Mouse (Mus musculus): Measurements from ENCODE around the gene Lmod2. TPM values are rescaled to one million over a fixed set of nuclear protein-coding genes. Genes with fewer than 3 reads are reported as not detected.
A peak's percentile ranks its signal among the peaks of the same experiment; 100 is the strongest.

Gene Lmod2
- polyA plus RNA-seq, 1 experiment: 1.8 TPM

DNA sequence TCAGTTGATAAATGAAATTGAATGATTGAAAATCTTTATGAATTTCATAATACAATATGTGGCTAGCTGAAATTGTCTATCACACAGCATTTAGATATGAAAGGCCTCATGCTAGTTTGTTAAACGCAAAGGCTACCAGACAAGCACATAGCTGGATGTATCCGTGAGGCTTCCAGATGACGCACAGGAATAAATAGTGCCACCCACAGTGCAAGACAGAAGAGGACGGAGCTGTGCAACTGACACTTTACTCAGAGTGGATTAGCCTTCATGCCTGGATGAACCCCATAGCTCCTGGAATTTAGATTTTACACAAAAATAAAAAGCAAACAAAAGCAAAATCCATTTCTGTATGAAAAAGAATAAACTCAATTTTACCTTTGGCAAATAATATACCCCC, 16.4 kb downstream of the Lmod2 start:
- H3K4me3 ChIP-seq (replicated peaks; ENCODE audit: control insufficient read depth, low read depth, low read length): no peak overlapping the region
- no peaks in the 10 kb centered on the region for H3K4me1 ChIP-seq (ENCODE audit: control insufficient read depth, insufficient read depth, low read length)
- TF ChIP-seq POLR2A (IDR thresholded peaks at IDR 0.05; ENCODE audit: borderline replicate concordance, control insufficient read depth, low read depth, low read length) (no peak), CTCF (IDR thresholded peaks at IDR 0.05; ENCODE audit: control insufficient read depth, insufficient read depth, low read length) (no peak)
- H3K27ac ChIP-seq (ENCODE audit: control insufficient read depth, insufficient read depth, low read depth, low read length, poor library complexity): no peak overlapping the region
- 93% methylated on average over 4 of the region's 4 CpGs for WGBS

DNA sequence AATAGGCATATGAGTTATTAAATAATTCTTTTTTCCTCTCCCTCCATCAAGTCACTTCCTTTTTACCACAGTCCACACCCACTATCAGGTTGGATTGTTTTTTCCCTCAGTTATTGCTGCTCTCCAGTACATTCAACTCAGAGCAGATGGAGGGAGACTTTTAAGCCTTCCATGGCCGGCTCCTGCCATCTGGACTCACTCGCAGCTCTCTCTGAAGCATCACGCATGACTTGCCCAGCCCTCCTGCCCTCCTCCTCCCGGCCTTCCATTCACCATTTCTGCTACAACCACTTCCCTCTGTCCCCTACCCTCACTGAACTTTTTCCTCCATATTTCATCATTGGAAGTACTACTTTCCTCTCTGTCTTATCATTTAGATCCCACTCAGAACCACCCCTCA, 19.2 kb downstream of the Lmod2 start:
- H3K4me3 ChIP-seq (replicated peaks; ENCODE audit: control insufficient read depth, low read depth, low read length): no peak overlapping the region
- TF ChIP-seq CTCF (IDR thresholded peaks at IDR 0.05; ENCODE audit: control insufficient read depth, insufficient read depth, low read length): no peak
- 86% methylated on average over 4 of the region's 4 CpGs for WGBS
- H3K4me1 ChIP-seq (ENCODE audit: control insufficient read depth, insufficient read depth, low read length): no peaks in the 10 kb centered on the region
- no peak overlapping the region for H3K27ac ChIP-seq (ENCODE audit: control insufficient read depth, insufficient read depth, low read depth, low read length, poor library complexity)

DNA sequence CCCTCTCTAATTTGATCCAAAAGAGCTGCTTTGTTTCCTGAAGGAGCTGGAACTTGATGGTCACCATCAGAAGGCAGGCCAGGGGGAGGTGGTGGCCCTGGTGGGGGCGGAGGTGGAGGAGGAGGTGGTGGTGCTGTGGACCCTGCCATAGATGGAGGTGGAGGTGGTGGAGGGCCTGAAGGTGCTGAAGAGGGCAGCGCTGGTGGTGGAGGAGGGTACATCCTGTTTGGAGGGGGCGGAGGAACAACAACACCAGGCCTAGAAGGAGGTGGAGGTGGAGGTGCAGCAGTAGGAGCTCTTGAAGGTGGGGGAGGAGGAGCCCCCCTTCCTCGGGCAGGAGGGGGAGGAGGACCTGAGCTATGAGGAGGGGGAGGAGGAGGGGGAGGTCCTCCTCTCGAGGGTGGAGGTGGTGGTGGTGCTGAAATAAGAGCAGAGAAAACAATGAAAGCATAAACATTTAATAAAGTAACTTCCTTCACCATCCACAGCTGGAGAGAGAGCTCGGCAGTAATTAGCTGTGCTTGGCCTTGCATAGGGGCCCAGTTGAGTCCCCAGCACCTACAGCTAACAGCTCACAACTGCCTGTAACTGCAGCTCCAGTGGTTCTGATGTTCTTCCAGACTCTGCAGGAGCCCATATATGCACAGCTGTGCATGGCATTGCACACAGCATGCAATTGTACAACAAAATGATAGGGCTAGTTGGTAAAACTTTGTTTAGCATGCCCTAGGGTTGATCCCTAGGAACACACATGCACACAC, 21.9 kb downstream of the Lmod2 start:
- H3K27ac ChIP-seq (ENCODE audit: control insufficient read depth, insufficient read depth, low read depth, low read length, poor library complexity): no peak overlapping the region
- TF ChIP-seq CTCF (IDR thresholded peaks at IDR 0.05; ENCODE audit: control insufficient read depth, insufficient read depth, low read length) (no peak), POLR2A (IDR thresholded peaks at IDR 0.05; ENCODE audit: borderline replicate concordance, control insufficient read depth, low read depth, low read length) (no peak)
- 78% methylated on average over 6 of the region's 6 CpGs for WGBS
- H3K4me1 ChIP-seq (ENCODE audit: control insufficient read depth, insufficient read depth, low read length): no peaks in the 10 kb centered on the region
- no peak overlapping the region for H3K4me3 ChIP-seq (replicated peaks; ENCODE audit: control insufficient read depth, low read depth, low read length)

DNA sequence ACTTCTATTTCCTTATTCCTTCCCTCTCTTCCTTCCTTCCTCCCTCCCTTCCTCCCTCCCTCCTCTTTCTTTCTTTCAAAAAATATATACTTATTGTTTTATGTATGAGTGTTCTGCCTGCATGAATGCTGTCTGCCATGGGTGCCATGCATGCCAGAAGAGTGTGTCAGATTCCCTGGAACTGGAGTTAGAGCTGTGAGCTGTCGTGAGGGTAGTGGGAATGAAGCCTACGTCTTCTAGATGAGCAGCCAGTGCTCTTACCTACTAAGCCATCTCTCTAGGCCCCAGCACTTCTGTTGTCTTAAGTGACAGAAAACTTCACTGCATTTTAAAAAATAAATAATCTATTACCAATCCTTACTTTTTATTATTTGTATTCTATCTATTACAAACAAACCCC, 23.4 kb downstream of the Lmod2 start:
- Histone ChIP-seq H3K4me1 (ENCODE audit: control insufficient read depth, insufficient read depth, low read length) (no peaks in the 10 kb centered on the region), H3K4me3 (replicated peaks; ENCODE audit: control insufficient read depth, low read depth, low read length) (no peak overlapping the region), H3K27ac (ENCODE audit: control insufficient read depth, insufficient read depth, low read depth, low read length, poor library complexity) (no peak overlapping the region)
- no peak for TF ChIP-seq CTCF (IDR thresholded peaks at IDR 0.05; ENCODE audit: control insufficient read depth, insufficient read depth, low read length)
- no peak for TF ChIP-seq POLR2A (IDR thresholded peaks at IDR 0.05; ENCODE audit: borderline replicate concordance, control insufficient read depth, low read depth, low read length)
- 90% methylated on average over 2 of the region's 2 CpGs for WGBS

DNA sequence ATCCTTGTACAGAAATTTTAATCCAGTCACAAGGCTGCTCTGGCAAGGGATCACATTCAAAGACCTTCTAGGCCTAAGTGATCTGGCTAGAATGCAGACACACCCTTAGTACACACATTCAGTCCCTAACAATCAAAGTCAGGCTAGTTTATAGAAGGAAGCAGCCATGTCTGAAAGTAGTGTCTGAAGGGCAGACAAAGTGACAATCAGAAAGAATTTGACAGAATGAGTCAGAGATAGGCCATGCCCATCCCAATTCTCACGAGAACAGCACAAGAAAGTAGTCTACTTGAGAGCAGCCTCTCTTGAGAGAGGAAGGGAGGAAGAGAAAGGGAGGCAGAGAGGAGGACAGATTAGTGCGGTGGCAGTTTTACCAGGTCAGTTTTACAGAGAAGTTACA, 24.5 kb downstream of the Lmod2 start:
- H3K4me1 ChIP-seq (ENCODE audit: control insufficient read depth, insufficient read depth, low read length): no peaks in the 10 kb centered on the region
- H3K27ac ChIP-seq (ENCODE audit: control insufficient read depth, insufficient read depth, low read depth, low read length, poor library complexity): no peak overlapping the region
- WGBS: 84% methylated on average over 2 of the region's 2 CpGs
- TF ChIP-seq CTCF (IDR thresholded peaks at IDR 0.05; ENCODE audit: control insufficient read depth, insufficient read depth, low read length) (no peak), POLR2A (IDR thresholded peaks at IDR 0.05; ENCODE audit: borderline replicate concordance, control insufficient read depth, low read depth, low read length) (no peak)
- no peak overlapping the region for H3K4me3 ChIP-seq (replicated peaks; ENCODE audit: control insufficient read depth, low read depth, low read length)

DNA sequence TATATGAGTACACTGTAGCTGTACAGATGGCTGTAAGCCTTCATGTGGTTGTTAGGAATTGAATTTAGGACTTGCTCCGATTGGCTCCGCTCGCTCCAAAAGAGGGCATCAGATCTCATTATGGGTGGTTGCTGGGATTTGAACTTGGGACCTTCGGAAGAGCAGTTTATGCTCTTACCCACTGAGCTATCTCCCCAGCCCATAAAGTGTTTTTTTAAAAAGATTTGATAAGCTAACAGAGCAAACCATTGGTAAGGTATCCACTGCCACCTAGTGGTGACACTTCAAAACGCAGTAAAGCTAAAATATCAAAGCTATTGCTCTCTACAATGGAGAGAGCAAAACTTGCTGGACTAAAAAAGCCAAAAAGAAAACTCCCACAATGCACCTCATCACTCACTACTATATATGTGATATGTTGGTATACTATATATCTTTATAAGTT, 30.0 kb downstream of the Lmod2 start:
- Histone ChIP-seq H3K4me3 (replicated peaks; ENCODE audit: control insufficient read depth, low read depth, low read length) (no peak overlapping the region), H3K27ac (ENCODE audit: control insufficient read depth, insufficient read depth, low read depth, low read length, poor library complexity) (no peak overlapping the region), H3K4me1 (ENCODE audit: control insufficient read depth, insufficient read depth, low read length) (no peaks in the 10 kb centered on the region)
- WGBS: 62% methylated on average over 5 of the region's 5 CpGs
- no peak for TF ChIP-seq POLR2A (IDR thresholded peaks at IDR 0.05; ENCODE audit: borderline replicate concordance, control insufficient read depth, low read depth, low read length)
- 0 out of 2 replicates have a peak, but pooled peaks have one; percentile 33 for TF ChIP-seq CTCF (IDR thresholded peaks at IDR 0.05; ENCODE audit: control insufficient read depth, insufficient read depth, low read length)

DNA sequence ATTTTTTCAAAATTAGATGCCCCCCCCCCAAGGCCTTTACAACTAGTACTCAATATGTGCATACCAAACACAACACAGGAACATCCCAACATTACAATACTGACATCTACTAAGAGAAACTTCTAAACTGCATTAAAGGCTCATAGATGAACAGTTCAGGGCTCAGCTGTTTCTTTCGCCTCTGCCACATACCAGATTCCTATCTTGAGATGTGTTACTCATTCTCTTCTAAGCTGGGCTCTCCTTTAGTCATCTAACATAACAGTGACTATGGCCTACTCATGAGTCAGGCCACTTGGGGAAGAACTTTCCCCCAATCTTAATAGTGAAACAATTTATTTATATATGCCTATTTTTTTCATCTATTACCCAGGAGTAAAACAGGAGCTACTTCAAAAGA, 30.9 kb downstream of the Lmod2 start:
- Histone ChIP-seq H3K4me3 (replicated peaks; ENCODE audit: control insufficient read depth, low read depth, low read length) (no peak overlapping the region), H3K27ac (ENCODE audit: control insufficient read depth, insufficient read depth, low read depth, low read length, poor library complexity) (no peak overlapping the region), H3K4me1 (ENCODE audit: control insufficient read depth, insufficient read depth, low read length) (no peaks in the 10 kb centered on the region)
- TF ChIP-seq POLR2A (IDR thresholded peaks at IDR 0.05; ENCODE audit: borderline replicate concordance, control insufficient read depth, low read depth, low read length) (no peak), CTCF (IDR thresholded peaks at IDR 0.05; ENCODE audit: control insufficient read depth, insufficient read depth, low read length) (no peak)
- WGBS: 91% methylated on average over 1 of the region's 1 CpGs

DNA sequence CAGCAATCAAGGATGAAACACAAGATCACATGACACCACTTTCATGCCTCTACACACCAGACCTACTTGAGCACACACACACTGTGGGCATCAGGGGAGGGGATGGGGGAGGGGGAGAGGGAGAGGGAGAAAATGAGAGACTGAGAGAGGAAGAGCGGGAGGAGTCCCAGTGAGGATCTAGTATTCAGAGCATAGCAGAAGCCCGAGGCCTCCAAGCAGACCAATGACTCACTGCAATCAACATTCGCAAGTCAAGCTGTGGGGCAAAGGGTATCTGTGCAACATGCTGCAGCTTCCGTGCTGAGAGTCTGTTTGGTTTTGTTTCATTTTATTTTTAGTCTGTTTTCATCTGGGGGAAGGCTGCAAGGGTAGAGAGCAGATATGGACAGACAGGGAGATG, 34.5 kb downstream of the Lmod2 start:
- WGBS: 89% methylated on average over 4 of the region's 4 CpGs
- TF ChIP-seq CTCF (IDR thresholded peaks at IDR 0.05; ENCODE audit: control insufficient read depth, insufficient read depth, low read length) (no peak), POLR2A (IDR thresholded peaks at IDR 0.05; ENCODE audit: borderline replicate concordance, control insufficient read depth, low read depth, low read length) (no peak)
- H3K27ac ChIP-seq (ENCODE audit: control insufficient read depth, insufficient read depth, low read depth, low read length, poor library complexity): no peak overlapping the region
- no peak overlapping the region for H3K4me3 ChIP-seq (replicated peaks; ENCODE audit: control insufficient read depth, low read depth, low read length)
- H3K4me1 ChIP-seq (ENCODE audit: control insufficient read depth, insufficient read depth, low read length): no peaks in the 10 kb centered on the region

DNA sequence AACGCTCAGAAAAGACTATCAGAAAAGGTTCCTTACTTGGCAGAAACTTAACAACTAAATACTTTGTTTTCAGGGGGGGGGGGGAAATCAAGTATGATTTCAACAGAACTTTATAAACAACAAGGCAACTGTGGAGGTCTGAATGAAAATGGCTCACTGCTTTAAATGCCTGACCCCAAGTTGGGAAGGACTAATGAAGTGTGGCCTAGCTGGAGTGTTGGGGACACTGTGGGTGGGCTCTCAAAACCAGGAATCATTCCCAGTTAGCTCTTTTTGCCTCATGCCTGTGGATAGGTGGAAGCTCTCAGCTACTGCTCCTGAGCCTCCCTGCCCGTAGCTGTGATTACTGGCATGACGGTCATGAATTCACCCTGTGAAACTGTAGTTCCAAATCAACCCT, 36.5 kb downstream of the Lmod2 start:
- 88% methylated on average over 3 of the region's 3 CpGs for WGBS
- Histone ChIP-seq H3K4me1 (ENCODE audit: control insufficient read depth, insufficient read depth, low read length) (no peaks in the 10 kb centered on the region), H3K4me3 (replicated peaks; ENCODE audit: control insufficient read depth, low read depth, low read length) (no peak overlapping the region), H3K27ac (ENCODE audit: control insufficient read depth, insufficient read depth, low read depth, low read length, poor library complexity) (no peak overlapping the region)
- no peak for TF ChIP-seq CTCF (IDR thresholded peaks at IDR 0.05; ENCODE audit: control insufficient read depth, insufficient read depth, low read length)
- no peak for TF ChIP-seq POLR2A (IDR thresholded peaks at IDR 0.05; ENCODE audit: borderline replicate concordance, control insufficient read depth, low read depth, low read length)
